Mouse (Mus musculus) fibroblast of lung, adult 2 months (primary cell): ENCODE results near the gene Cldn4.
"Not testable (repeated sequence)": the region's sequence is repeated elsewhere in the genome, so short reads cannot be mapped to it uniquely, and the experiment has no call there.

ENCODE experiments used
- DNase-seq: peaks from one replicate; pipeline ENCODE4 v3.0.0-alpha.2; 2011; ENCODE audit warnings: low read depth

The Cldn4 gene

DNA sequence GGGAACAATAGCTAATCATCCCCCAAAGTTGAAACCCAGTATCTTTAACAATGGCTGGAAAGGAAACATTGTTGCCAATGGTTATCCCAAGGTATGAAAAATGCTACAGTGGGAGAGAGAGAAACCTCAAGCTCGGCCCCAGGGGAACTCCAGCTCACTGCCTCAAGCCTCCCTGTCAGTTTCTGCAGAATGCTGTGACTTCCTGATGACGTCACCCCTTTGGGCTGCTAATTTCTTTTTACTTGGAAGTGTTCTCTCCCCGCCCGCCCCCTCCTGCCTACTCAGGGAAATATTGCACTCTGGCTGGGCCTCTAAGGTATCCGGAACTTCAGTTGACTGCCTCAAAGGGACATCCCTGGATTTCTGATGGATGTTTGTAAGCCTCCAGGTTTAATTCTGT lies 16.8 kb upstream of the Cldn4 start:
- DNase-seq = peak; percentile 23

DNA sequence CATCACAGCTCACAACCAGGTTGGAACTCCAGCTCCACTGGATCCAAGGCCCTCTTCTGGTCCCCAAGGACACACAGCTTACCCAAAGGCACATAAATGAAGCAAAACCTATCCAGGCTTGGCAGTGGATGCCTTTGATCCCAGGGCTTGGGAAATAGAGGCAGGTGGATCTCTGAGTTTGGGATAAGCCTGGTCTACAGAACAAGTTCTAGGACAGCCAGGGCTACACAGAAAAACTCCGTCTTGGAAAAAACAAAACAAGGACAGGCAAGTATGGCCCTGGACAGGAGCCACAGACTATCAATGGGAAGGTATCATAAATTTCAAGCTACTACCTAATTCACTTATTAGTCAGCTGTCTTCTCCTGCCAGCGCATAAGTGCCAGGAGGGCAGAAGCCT lies 14.8 kb upstream of the Cldn4 start:
- DNase-seq = no peak

DNA sequence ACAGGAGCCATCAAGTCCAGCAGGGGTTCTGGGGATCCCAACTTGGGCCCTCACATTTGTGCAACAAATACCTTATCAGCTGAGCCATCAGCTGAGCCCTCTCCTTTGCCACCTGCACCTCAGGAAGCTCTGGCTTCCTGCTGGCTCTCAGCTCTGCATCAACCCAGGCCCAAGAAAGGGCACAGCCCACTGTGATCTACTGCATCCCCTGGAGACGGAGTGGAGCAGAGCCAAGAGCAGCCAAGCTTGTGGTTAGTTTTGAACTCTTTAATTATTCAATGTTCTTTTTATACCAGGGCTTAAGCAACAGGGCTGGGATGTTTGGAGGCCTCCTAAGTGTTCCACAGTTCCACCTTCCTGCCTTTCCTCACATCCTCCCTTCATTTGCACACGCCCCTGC lies 13.7 kb upstream of the Cldn4 start:
- DNase-seq = peak; percentile 27

GRCm38 (mm10) chr5:134959114-134959513 lies 12.4 kb upstream of the Cldn4 start:
- DNase-seq = peak; percentile 55

GRCm38 (mm10) chr5:134955491-134955890 lies 8.8 kb upstream of the Cldn4 start:
- DNase-seq = no peak

DNA sequence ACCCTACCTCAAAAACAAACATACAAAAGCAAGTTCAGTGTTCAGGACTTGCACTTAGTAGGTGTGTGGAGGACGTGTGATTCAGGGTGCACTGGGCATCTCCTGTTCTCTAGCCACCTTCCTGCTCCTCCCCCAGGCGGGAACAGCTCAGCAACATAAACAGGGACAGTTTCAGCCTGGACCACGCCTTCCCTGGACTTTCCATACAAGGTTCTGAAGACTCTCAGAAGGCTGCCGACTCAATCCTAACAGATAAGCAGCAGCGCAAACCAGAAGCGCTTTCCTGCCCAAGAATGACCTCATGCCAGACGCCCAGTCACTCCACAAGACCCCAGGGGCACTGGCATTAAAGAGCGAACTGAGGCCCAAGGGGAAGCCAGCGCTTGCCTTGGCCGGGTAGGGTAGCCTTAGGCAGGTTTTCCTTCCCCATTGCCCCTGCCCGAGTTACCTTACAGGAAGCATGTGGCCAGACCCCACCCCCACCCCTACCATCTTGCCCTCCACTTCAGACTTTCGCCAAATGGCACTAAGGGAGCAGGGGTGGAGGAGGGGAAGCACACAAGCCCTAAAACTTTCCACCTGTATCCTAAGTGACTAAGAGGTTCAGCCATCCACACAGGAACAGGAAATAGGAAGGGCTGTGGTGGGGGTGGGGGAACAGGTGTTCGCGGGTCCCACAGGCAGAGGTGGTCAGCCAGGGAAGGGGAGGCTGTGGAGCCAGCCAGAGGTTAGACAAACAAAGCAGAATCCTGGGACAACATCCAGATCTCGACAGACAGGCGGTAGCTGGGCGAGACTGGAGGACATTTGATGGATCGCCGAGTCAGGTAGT lies 4.5 kb upstream of the Cldn4 start:
- DNase-seq = no peak

DNA sequence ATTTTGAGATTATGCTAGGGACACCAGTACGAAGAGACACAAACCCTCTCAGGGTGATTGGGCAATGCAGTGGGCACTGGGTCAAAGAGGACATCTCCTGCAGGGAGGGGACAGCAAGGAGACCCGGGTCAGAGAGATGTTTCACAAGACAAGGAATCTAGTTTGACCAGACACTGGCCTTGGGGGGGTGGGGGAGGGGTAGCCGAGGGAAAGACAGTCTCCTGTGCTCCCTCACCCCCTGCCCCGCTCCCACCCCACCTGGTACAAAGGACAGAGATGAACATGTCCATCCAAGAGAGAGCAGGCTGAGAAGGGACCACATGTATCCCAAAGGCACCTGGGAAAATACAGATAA lies 1.3 kb upstream of the Cldn4 start:
- DNase-seq = no peak

GRCm38 (mm10) chr5:134947420-134948084 lies 818 bp upstream of the Cldn4 start:
- no peak for DNase-seq

DNA sequence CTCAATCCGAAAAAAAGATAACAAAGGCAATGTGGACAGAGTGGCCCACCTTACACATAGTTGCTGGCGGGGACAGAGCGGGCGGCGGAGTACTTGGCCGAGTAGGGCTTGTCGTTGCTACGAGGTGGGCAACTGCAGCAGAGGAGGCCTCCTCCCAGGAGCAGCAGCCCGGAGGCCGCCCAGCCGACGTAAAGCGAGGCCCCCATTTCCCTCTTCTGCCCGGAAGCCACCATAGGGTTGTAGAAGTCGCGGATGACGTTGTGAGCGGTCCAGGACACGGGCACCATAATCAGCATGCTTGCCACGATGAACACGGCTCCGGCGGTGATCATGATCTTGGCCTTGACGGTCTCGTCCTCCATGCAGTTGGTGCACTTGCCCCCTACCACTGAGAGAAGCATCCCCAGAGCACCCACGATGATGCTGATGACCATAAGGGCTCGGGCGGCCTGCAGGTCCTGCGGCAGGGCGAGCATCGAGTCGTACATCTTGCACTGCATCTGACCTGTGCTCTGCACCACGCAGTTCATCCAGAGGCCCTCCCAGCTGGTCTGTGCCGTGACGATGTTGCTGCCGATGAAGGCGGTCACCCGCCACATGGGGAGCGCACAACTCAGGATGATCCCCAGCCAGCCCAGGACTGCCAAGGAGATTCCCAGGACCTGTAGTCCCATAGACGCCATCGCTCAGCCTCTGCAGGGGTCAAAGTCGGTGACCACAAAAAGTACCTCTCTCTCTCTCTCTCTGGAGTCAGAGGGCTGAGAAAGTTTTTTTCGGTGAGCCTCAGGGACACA lies 474 bp downstream of the Cldn4 start:
- DNase-seq = no peak

DNA sequence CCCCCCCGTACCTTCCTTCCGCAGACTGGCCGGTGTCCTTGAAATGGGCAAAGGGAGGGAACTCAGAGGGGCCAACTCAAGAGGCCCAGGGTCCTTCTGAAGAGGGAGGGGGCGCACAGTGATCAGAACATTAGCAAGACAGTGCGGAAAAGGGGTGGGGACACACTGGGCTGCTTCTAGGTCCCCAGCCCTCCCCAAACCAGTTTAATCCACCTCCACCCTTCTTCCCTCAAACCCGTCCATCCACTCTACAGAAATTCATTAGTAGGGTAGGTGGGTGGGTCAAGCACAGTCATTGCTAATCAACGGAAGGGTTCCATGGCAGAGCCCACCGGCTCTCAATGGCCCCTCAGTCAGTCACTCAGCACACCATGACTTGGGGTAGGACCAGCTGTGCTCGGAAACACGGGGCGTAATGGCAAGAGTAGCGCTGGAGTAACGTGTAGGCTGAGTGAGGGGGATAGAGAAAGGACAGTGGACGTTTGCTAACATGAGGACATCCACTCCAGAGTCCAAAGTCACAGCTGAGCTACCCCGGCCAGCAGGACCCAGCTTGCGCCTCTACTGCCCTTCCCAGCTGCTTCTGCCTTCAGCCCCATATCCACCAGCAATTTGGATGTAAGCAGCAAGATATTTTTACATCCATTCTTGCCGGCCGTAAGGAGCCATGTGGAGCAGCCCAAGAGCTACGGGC lies 1.3 kb downstream of the Cldn4 start:
- DNase-seq = no peak

DNA sequence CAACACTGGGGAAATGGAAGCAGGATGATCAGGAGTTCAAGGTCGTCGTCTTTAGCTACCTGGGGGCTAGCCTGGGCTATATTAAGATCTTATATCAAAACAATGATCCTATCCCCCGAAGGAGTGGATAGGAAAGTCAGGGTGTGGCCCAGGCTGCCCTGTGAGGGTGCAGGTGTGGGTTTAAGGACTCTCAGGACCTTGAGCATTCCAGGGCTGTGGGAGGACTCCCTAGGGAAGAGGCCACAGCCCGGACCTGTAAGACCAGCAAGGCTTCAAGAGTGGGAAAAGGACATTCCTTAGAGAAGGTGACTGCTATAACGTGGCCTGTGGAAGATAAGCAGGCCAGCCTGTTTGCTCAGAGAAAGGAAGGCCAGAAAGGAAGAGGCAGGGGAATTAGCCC lies 2.6 kb downstream of the Cldn4 start:
- DNase-seq = no peak

GRCm38 (mm10) chr5:134942740-134943139 lies 4.0 kb downstream of the Cldn4 start:
- DNase-seq = peak; percentile 27

- DNase-seq = no peak
Observed at GRCm38 (mm10) chr5:134941472-134942209, 5.1 kb downstream of the Cldn4 start.

- not testable (repeated sequence) for DNase-seq
Observed at GRCm38 (mm10) chr5:134939554-134939953, 7.2 kb downstream of the Cldn4 start.

DNA sequence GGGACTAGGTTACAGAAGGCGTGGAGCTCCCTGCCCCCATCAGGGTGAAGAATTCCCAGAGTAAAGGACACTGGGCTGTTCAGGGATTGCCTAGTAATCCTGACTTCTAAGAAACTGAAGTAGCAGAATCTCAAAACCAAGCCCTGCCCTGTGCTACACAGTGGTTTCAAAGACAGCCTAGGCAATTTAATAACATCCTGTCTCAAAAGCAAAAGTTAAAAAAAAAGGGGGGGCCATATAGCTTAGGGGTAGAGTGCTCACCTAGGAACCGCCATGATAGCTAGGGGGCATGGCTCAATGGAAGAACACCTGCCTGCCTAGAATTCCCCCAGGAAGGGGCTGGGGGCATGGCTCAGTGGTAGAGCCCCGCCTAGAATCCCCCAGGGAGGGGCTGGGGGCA lies 7.7 kb downstream of the Cldn4 start:
- DNase-seq = no peak

DNA sequence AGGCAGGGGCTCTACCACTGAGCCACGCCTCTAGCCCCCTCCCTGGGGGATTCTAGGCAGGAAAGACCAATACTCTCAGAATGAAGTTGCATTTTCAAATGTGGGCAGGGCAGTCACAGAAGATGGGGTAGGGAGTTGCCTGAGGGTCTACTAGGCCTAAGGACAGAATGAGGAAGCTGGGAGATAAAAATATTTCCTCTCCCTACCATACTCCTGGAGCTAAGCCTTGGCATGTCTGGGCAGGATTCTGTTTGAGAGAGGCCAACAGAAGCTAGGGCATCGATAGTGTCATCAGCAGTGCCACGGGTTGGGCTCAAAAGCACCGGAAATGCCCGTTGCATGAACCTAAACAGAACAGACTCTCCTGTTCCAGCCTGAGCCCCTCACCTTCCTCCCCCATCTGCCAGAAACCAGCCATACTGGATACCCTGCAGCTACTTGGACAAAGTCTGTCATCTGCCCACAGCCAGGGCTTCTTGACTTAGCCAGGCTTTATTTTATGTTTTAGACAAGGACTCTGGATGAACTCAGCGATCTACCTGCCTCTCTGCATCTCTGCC lies 10.0 kb downstream of the Cldn4 start:
- no peak for DNase-seq

DNA sequence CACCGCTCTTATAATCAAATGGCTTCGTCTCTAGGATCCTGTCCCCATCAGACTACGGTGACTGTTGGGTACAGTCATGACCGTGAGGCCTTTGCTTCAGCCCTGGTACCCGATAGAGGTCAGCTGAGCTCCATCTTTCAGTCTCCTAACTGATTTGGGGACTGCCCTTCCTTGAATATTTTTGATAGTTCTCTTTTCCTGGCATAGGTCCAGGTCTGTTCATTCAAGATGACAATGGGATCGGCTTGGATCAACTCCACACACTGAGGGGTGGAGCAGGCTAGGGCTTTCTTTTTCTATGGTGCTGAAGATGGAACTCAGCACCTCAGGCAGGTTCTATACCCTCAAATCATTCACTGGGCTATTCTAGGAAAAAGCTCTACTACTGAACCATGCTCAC lies 10.7 kb downstream of the Cldn4 start:
- no peak for DNase-seq

GRCm38 (mm10) chr5:134934666-134935065 lies 12.1 kb downstream of the Cldn4 start:
- no peak for DNase-seq

- DNase-seq = not testable (repeated sequence)
Observed at GRCm38 (mm10) chr5:134933686-134934085, 13.0 kb downstream of the Cldn4 start.

DNA sequence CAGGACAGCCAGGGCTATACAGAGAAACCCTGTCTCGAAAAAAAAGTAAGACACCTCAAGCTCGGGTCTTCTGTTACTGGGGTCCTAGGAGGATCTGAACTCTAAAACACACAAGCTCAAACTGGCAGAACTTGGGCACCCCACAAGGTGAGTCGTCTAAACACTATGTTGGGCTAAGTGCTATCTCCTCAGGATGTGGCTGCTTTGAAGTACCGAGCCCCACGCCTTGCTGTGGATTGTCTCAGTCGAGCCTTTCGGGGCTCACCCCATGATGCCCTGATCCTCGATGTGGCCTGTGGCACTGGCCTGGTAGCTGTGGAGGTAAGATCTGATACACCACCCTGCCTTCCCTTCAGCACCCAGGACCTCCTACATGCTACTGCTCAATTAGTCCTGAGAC lies 13.5 kb downstream of the Cldn4 start:
- DNase-seq = no peak

DNA sequence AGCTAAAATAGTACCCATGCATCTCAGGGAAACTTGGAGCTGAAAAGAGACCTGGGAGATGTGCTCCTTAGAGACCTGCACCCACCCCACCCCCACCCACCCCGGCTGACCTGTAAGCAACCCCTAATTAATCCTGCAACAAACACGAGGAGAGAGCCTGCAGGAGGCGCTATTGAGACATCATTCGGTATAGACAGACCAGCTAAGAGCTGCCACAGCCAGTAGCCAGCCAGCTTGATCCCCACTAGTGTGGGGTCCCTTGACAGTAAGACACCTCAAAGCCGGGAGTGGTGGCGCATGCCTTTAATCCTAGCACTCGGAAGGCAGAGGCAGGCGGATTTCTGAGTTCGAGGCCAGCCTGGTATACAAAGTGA lies 13.8 kb downstream of the Cldn4 start:
- peak; percentile 50 for DNase-seq
